In genomic region chr4:59197078-59197424, GRCm38 (mm10) we compare ENCODE assay signal across 12 mouse cellular contexts. TPM values are rescaled to one million over a fixed set of nuclear protein-coding genes. Genes with fewer than 3 reads are reported as not detected.
DNase-seq lines count a peak whose midpoint lies in the region; ATAC-seq and TF ChIP-seq lines count a peak whose summit lies in the region.
"Had no signal": no experiment of that assay in that cellular context is flagged by ENCODE, and none has a peak within 500 bp of the region (broad histone marks: within the 10 kb centered on the region; RNA-seq: fewer than 3 reads in every experiment).

No protein-coding gene starts in this region.

- no peak for TF ChIP-seq CTCF in MEL (IDR thresholded peaks at IDR 0.05 in 2 of 3, conservative IDR thresholded peaks at IDR 0.05 in 1 of 3; ENCODE audit: control insufficient read depth in 1 of 3, insufficient read depth in 1 of 3, low read depth in 2 of 3, low read length in 3 of 3, poor library complexity in 1 of 3, severe bottlenecking in 1 of 3)
- TF ChIP-seq CTCF in embryonic fibroblast, embryonic 13.5 days (IDR thresholded peaks at IDR 0.05; ENCODE audit: borderline replicate concordance, insufficient read depth, low read length): no peak
- TF ChIP-seq CTCF in liver, postnatal 0 days (IDR thresholded peaks at IDR 0.05; ENCODE audit: low read depth): no peak

- TF ChIP-seq EP300 in MEL (IDR thresholded peaks at IDR 0.05; ENCODE audit: low read depth in 1 of 2, low read length in 2 of 2): no peak
- no peak for TF ChIP-seq EP300 in liver, postnatal 0 days (IDR thresholded peaks at IDR 0.05; ENCODE audit: low read depth)

- peaks cover 84% of the 10 kb centered on the region for H3K79me2 ChIP-seq in MEL (ENCODE audit: control insufficient read depth, insufficient read depth, low read length, poor library complexity)

- no peak overlapping the region for H3K4me3 ChIP-seq in hindbrain, embryonic 15.5 days
- no peak overlapping the region for H3K4me3 ChIP-seq in hindbrain, embryonic 12.5 days
- H3K4me3 ChIP-seq in MEL (ENCODE audit: control insufficient read depth in 1 of 2, insufficient read depth in 1 of 2, low read depth in 2 of 2, low read length in 2 of 2): 0 out of 4 replicates have a peak overlapping the region, but pooled peaks of 1 of the 2 experiments have one; percentile 23
- H3K4me3 ChIP-seq in embryonic fibroblast, embryonic 13.5 days (ENCODE audit: insufficient read depth, low read length): no peak overlapping the region
- 0 out of 2 replicates have a peak overlapping the region, but pooled peaks have one; percentile 1 for H3K4me3 ChIP-seq in liver, postnatal 0 days (ENCODE audit: low read depth, low read length)

- no peaks in the 10 kb centered on the region for H3K27me3 ChIP-seq in hindbrain, embryonic 15.5 days
- no peaks in the 10 kb centered on the region for H3K27me3 ChIP-seq in hindbrain, embryonic 12.5 days
- H3K27me3 ChIP-seq in MEL (ENCODE audit: control insufficient read depth in 1 of 2, insufficient read depth in 2 of 2, low read length in 2 of 2): no peaks in the 10 kb centered on the region
- no peaks in the 10 kb centered on the region for H3K27me3 ChIP-seq in liver, postnatal 0 days (ENCODE audit: insufficient read depth, low read length)

- 0 out of 2 replicates have a peak overlapping the region, but pooled peaks have one; percentile 31 for H3K27ac ChIP-seq in hindbrain, embryonic 15.5 days (replicated peaks)
- no peak overlapping the region for H3K27ac ChIP-seq in hindbrain, embryonic 12.5 days
- H3K27ac ChIP-seq in MEL (ENCODE audit: control insufficient read depth, low read depth, low read length): peak overlapping the region; percentile 57
- peak overlapping the region; percentile 28 for H3K27ac ChIP-seq in embryonic fibroblast, embryonic 13.5 days (ENCODE audit: insufficient read depth, low read length)
- H3K27ac ChIP-seq in liver, postnatal 0 days (ENCODE audit: low read depth): peak overlapping the region; percentile 84

- DNase-seq in MEL (ENCODE audit: low read depth, low spot score): no peak
- no peak for DNase-seq in liver, postnatal 0 days
- DNase-seq in embryo, embryonic 10.5 days (ENCODE audit: low spot score): no peak
- DNase-seq in cerebellum, adult 11-12 months: no peak
- no peak for DNase-seq in layer of hippocampus, adult 9-11 months
- DNase-seq: adrenal gland, postnatal 36 days had no signal

- peaks cover 30% of the 10 kb centered on the region for H3K4me1 ChIP-seq in hindbrain, embryonic 15.5 days (replicated peaks)
- H3K4me1 ChIP-seq in hindbrain, embryonic 12.5 days: peaks cover 25% of the 10 kb centered on the region
- peaks cover 39 to 53% of the 10 kb centered on the region in 2 experiments for H3K4me1 ChIP-seq in MEL (ENCODE audit: control insufficient read depth in 1 of 2, insufficient read depth in 2 of 2, low read length in 2 of 2)
- H3K4me1 ChIP-seq in embryonic fibroblast, embryonic 13.5 days (ENCODE audit: control insufficient read depth, insufficient read depth, low read length): peaks cover 35% of the 10 kb centered on the region
- H3K4me1 ChIP-seq in liver, postnatal 0 days (ENCODE audit: insufficient read depth): peaks cover 75% of the 10 kb centered on the region

- no peak for ATAC-seq in hindbrain, embryonic 15.5 days (ENCODE audit: low FRiP score, low read depth)
- no peak for ATAC-seq in hindbrain, embryonic 12.5 days (ENCODE audit: low FRiP score)
- ATAC-seq in liver, postnatal 0 days: no peak
- ATAC-seq: inflammation-experienced regulatory T-cells, adult 6 months had no signal

- no peak overlapping the region for H3K9ac ChIP-seq in hindbrain, embryonic 15.5 days
- no peak overlapping the region for H3K9ac ChIP-seq in hindbrain, embryonic 12.5 days
- peak overlapping the region; percentile 26; the same call in 1 of the 2 replicates for H3K9ac ChIP-seq in MEL (ENCODE audit: control insufficient read depth, low read depth, low read length, poor library complexity, severe bottlenecking)
- peak overlapping the region; percentile 52 for H3K9ac ChIP-seq in liver, postnatal 0 days (replicated peaks)

- no peak for TF ChIP-seq RAD21 in MEL (IDR thresholded peaks at IDR 0.05; ENCODE audit: low read depth, low read length)

- no peaks in the 10 kb centered on the region for H3K9me3 ChIP-seq in hindbrain, embryonic 15.5 days
- H3K9me3 ChIP-seq in hindbrain, embryonic 12.5 days (replicated peaks): no peaks in the 10 kb centered on the region
- H3K9me3 ChIP-seq in MEL (replicated peaks; ENCODE audit: insufficient read depth, low read length): no peaks in the 10 kb centered on the region
- H3K9me3 ChIP-seq in liver, postnatal 0 days (ENCODE audit: low read length): no peaks in the 10 kb centered on the region

- H3K4me2 ChIP-seq in hindbrain, embryonic 15.5 days: no peak overlapping the region
- no peak overlapping the region for H3K4me2 ChIP-seq in hindbrain, embryonic 12.5 days (replicated peaks)
- H3K4me2 ChIP-seq in liver, postnatal 0 days (ENCODE audit: low read depth, low read length): peak overlapping the region; percentile 63

- 55% methylated on average over 6 of the region's 6 CpGs for WGBS in hindbrain, embryonic 15.5 days
- WGBS in hindbrain, embryonic 12.5 days: 58% methylated on average over 6 of the region's 6 CpGs
- 32% methylated on average over 6 of the region's 6 CpGs for WGBS in liver, postnatal 0 days (ENCODE audit: insufficient replicate concordance)

- no peaks in the 10 kb centered on the region for H3K36me3 ChIP-seq in hindbrain, embryonic 15.5 days
- H3K36me3 ChIP-seq in hindbrain, embryonic 12.5 days: no peaks in the 10 kb centered on the region
- H3K36me3 ChIP-seq in MEL (ENCODE audit: control insufficient read depth in 1 of 2, insufficient read depth in 2 of 2, low read length in 2 of 2): peaks cover 0 to 77% of the 10 kb centered on the region in 2 experiments
- 0 out of 2 replicates have a peak, but pooled peaks cover 5% of the 10 kb centered on the region for H3K36me3 ChIP-seq in liver, postnatal 0 days (replicated peaks; ENCODE audit: insufficient read depth, low read length)

- no peak for TF ChIP-seq POLR2A in MEL (IDR thresholded peaks at IDR 0.05; ENCODE audit: control insufficient read depth in 1 of 2, insufficient read depth in 1 of 2, low read depth in 1 of 2, low read length in 2 of 2, poor library complexity in 1 of 2)
- TF ChIP-seq POLR2A in embryonic fibroblast, embryonic 13.5 days (IDR thresholded peaks at IDR 0.05; ENCODE audit: low read depth, low read length): no peak

TF ChIP-seq in MEL, 35 proteins besides CTCF, POLR2A, EP300 and RAD21:
- TF ChIP-seq ZNF384 (IDR thresholded peaks at IDR 0.05; ENCODE audit: low read depth, low read length): no peak
- no peak for TF ChIP-seq BHLHE40 (IDR thresholded peaks at IDR 0.05; ENCODE audit: borderline replicate concordance, low read depth, low read length)
- TF ChIP-seq TCF12 (IDR thresholded peaks at IDR 0.05; ENCODE audit: low read depth, low read length): no peak
- no peak for TF ChIP-seq NELFE (IDR thresholded peaks at IDR 0.05; ENCODE audit: low read depth, low read length)
- no peak for TF ChIP-seq GABPA (IDR thresholded peaks at IDR 0.05; ENCODE audit: low read depth, low read length)
- no peak for TF ChIP-seq GATA1 (IDR thresholded peaks at IDR 0.05; ENCODE audit: low read depth, low read length)
- no peak for TF ChIP-seq ETS1 (IDR thresholded peaks at IDR 0.05; ENCODE audit: low read depth, low read length)
- no peak for TF ChIP-seq SIN3A (IDR thresholded peaks at IDR 0.05; ENCODE audit: low read length)
- TF ChIP-seq MAX (IDR thresholded peaks at IDR 0.05; ENCODE audit: low read length): no peak
- TF ChIP-seq TBP (IDR thresholded peaks at IDR 0.05; ENCODE audit: low read depth, low read length): no peak
- no peak for TF ChIP-seq MYB (IDR thresholded peaks at IDR 0.05; ENCODE audit: low read depth, low read length)
- TF ChIP-seq USF1 (IDR thresholded peaks at IDR 0.05; ENCODE audit: low read depth, low read length): no peak
- no peak for TF ChIP-seq ZC3H11A (IDR thresholded peaks at IDR 0.05; ENCODE audit: low read depth, low read length)
- no peak for TF ChIP-seq KAT2A (conservative IDR thresholded peaks at IDR 0.05; ENCODE audit: low read depth, low read length)
- TF ChIP-seq UBTF (IDR thresholded peaks at IDR 0.05; ENCODE audit: borderline replicate concordance, insufficient read depth, low read depth, low read length): no peak
- no peak for TF ChIP-seq HCFC1 (IDR thresholded peaks at IDR 0.05; ENCODE audit: low read depth, low read length)
- no peak for TF ChIP-seq RCOR1 (IDR thresholded peaks at IDR 0.05; ENCODE audit: low read depth, low read length)
- TF ChIP-seq CHD2 (IDR thresholded peaks at IDR 0.05; ENCODE audit: low read length): no peak
- no peak for TF ChIP-seq MAZ (IDR thresholded peaks at IDR 0.05; ENCODE audit: low read depth, low read length)
- no peak for TF ChIP-seq ZKSCAN1 (IDR thresholded peaks at IDR 0.05; ENCODE audit: low read depth, low read length)

RNA-seq across cellular contexts. Expression of gene Ugcg, which starts 8.0 kb away (rescaled TPM):
- 15.0 and 15.3 TPM in 2 replicates for polyA plus RNA-seq in hindbrain, embryonic 15.5 days (2015; fragmentation: Nextera tagmentation; extraction: Ambion mirVana)
- 17.5 and 17.9 TPM in 2 replicates for polyA plus RNA-seq in hindbrain, embryonic 12.5 days (2016; fragmentation: Nextera tagmentation; extraction: Ambion mirVana)
- 39.1 and 45.4 TPM in 2 replicates for total RNA-seq in MEL (2012; rRNA removed)
- 10 to 100 TPM in 1 of 2 experiments, not detected in 1; 30.8 TPM for polyA plus RNA-seq in MEL (2012; ENCODE audit: insufficient read depth in 1 of 2, insufficient read length in 2 of 2, low read depth in 1 of 2, low replicate concordance in 2 of 2, missing spikeins in 1 of 2)
- polyA plus RNA-seq in embryonic fibroblast, embryonic 13.5 days (2011; ENCODE audit: insufficient read length, low read depth, missing spikeins): 87.0 and 107 TPM in 2 replicates
- polyA plus RNA-seq in liver, postnatal 0 days (2015; fragmentation: Nextera tagmentation; extraction: Ambion mirVana): 8.3 and 8.4 TPM in 2 replicates

RNA-seq across cellular contexts. Expression of gene AI481877, which starts 58.3 kb away (rescaled TPM):
- polyA plus RNA-seq in hindbrain, embryonic 15.5 days (2015; fragmentation: Nextera tagmentation; extraction: Ambion mirVana): 0.04 TPM in 1 of 2 replicates, not detected in the other
- polyA plus RNA-seq in hindbrain, embryonic 12.5 days (2016; fragmentation: Nextera tagmentation; extraction: Ambion mirVana): not detected in 2 replicates
- total RNA-seq in MEL (2012; rRNA removed): not detected in 2 replicates
- polyA plus RNA-seq in MEL (2012; ENCODE audit: insufficient read depth in 1 of 2, insufficient read length in 2 of 2, low read depth in 1 of 2, low replicate concordance in 2 of 2, missing spikeins in 1 of 2): under 1 TPM in 1 of 2 experiments, not detected in 1; 0.01 TPM
- not detected in 2 replicates for polyA plus RNA-seq in embryonic fibroblast, embryonic 13.5 days (2011; ENCODE audit: insufficient read length, low read depth, missing spikeins)
- polyA plus RNA-seq in liver, postnatal 0 days (2015; fragmentation: Nextera tagmentation; extraction: Ambion mirVana): not detected in 2 replicates
- total RNA-seq: adrenal gland, postnatal 36 days; common myeloid progenitor, adult 5-6 weeks; left cerebral cortex, postnatal 25 days had no signal
- polyA plus RNA-seq: inflammation-experienced regulatory T-cells, adult 6 months had no signal

Comparison
In these comparisons a context has a peak if more than half of its experiments do, and no peak if none do; other contexts are left out.
1. H3K9ac ChIP-seq: peak in MEL (single experiment) and liver, postnatal 0 days (single experiment); none in hindbrain, embryonic 15.5 days (single experiment) and hindbrain, embryonic 12.5 days (single experiment).